In the genomic region with DNA sequence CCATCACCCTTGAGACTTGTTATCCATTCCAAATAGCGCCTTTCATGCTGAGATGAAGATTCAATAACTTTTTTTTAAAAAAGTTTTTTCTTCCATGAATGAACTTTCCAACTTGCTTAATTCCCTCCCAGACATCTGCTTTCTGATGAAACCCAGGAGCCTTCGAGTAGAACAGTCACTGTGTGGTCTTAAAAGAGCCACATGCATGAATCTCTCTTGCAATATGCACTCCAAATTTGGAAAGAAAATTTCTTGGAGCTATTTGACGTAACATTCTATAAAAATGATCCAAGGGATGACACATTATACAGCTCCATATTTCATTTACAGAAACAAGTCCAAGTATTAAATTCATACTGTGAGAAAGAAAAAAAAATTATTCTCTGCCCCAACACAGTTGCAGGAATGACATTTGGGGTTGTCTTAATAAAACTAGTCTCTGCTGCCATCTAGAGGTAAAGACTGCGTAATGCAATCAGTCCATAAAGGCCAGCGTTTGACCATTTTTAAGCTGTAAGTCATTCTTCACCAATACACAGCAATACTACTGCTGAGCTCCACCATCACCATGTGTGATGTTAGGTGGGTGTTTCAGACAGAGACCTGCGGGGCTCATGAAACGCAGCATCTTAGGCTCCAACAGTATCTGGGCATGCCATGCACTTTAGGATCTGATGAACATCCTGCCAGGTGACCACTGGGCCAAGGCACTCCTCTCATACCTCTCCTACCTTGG, we compare ENCODE assay signal across 9 mouse cellular contexts. TPM values are rescaled to one million over a fixed set of nuclear protein-coding genes. Genes with fewer than 3 reads are reported as not detected.
A peak's percentile ranks its signal among the peaks of the same experiment; 100 is the strongest.
DNase-seq lines count a peak whose midpoint lies in the region; ATAC-seq and TF ChIP-seq lines count a peak whose summit lies in the region.
"Had no signal": no experiment of that assay in that cellular context is flagged by ENCODE, and none has a peak within 500 bp of the region (broad histone marks: within the 10 kb centered on the region; RNA-seq: fewer than 3 reads in every experiment).

No protein-coding gene starts in this region.

- peak; percentile 89 for ATAC-seq in activated CD4-positive, CD25-positive, alpha-beta regulatory T cell, adult 4 months
- ATAC-seq in forebrain, embryonic 13.5 days, result peak; percentile 77
- ATAC-seq in midbrain, embryonic 14.5 days (ENCODE audit: low FRiP score, low TSS enrichment), result peak; percentile 46; the same call in 1 of the 2 replicates

- intact Hi-C loops in gastrocnemius, adult 2 months (cut with DNase I), result loop anchor here (5.0 kb wide), 1 partner anchor 351 kb away; no protein-coding TSS in a partner anchor
- intact Hi-C loops in gastrocnemius, postnatal 14 days (cut with DNase I; ENCODE audit: low total_unique reads), result loop anchor here (5.0 kb wide), 1 partner anchor 351 kb away; no protein-coding TSS in a partner anchor

- TF ChIP-seq CTCF in gastrocnemius, adult 2 months (IDR thresholded peaks at IDR 0.05), result peak; percentile 86

- no peaks in the 10 kb centered on the region for H3K9me3 ChIP-seq in forebrain, embryonic 13.5 days (replicated peaks)
- no peaks in the 10 kb centered on the region for H3K9me3 ChIP-seq in midbrain, embryonic 14.5 days (ENCODE audit: control insufficient read depth, low read length)
- H3K9me3 ChIP-seq: limb, embryonic 12.5 days had no signal

- DNase-seq in gastrocnemius, adult 2 months, result no peak
- DNase-seq in gastrocnemius, postnatal 14 days, result no peak
- peak; percentile 90 for DNase-seq in 3T3-L1 (ENCODE audit: low read depth, low spot score)
- peak; percentile 62 for DNase-seq in kidney, postnatal 14 days
- DNase-seq in midbrain, embryonic 14.5 days, result peak; percentile 89
- DNase-seq in testis, postnatal 14 days (ENCODE audit: low spot score), result no peak

- WGBS in forebrain, embryonic 13.5 days, result 44% methylated on average over 7 of the region's 7 CpGs
- WGBS in midbrain, embryonic 14.5 days, result 44% methylated on average over 7 of the region's 7 CpGs

- no peak overlapping the region for H3K9ac ChIP-seq in forebrain, embryonic 13.5 days
- no peak overlapping the region for H3K9ac ChIP-seq in midbrain, embryonic 14.5 days (replicated peaks; ENCODE audit: low read length)
- H3K9ac ChIP-seq: limb, embryonic 12.5 days had no signal

- no peak overlapping the region for H3K4me3 ChIP-seq in gastrocnemius, adult 2 months
- H3K4me3 ChIP-seq in forebrain, embryonic 13.5 days, result no peak overlapping the region
- H3K4me3 ChIP-seq in midbrain, embryonic 14.5 days (replicated peaks; ENCODE audit: low read depth, low read length), result no peak overlapping the region
- H3K4me3 ChIP-seq: limb, embryonic 12.5 days had no signal

- no peaks in the 10 kb centered on the region for H3K4me1 ChIP-seq in forebrain, embryonic 13.5 days
- no peaks in the 10 kb centered on the region for H3K4me1 ChIP-seq in midbrain, embryonic 14.5 days (ENCODE audit: control insufficient read depth, insufficient read depth, low read length)
- H3K4me1 ChIP-seq: limb, embryonic 12.5 days had no signal

- no peak overlapping the region for H3K4me2 ChIP-seq in forebrain, embryonic 13.5 days
- no peak overlapping the region for H3K4me2 ChIP-seq in midbrain, embryonic 14.5 days (ENCODE audit: low read length)
- H3K4me2 ChIP-seq: limb, embryonic 12.5 days had no signal

- peak overlapping the region; percentile 13; the same call in 1 of the 2 replicates for H3K27ac ChIP-seq in gastrocnemius, adult 2 months
- no peak overlapping the region for H3K27ac ChIP-seq in forebrain, embryonic 13.5 days
- no peak overlapping the region for H3K27ac ChIP-seq in midbrain, embryonic 14.5 days (replicated peaks; ENCODE audit: low read depth, low read length)
- H3K27ac ChIP-seq: limb, embryonic 12.5 days had no signal

- H3K36me3 ChIP-seq in forebrain, embryonic 13.5 days (ENCODE audit: poor library complexity, severe bottlenecking), result no peaks in the 10 kb centered on the region
- H3K36me3 ChIP-seq in midbrain, embryonic 14.5 days (ENCODE audit: control insufficient read depth, insufficient read depth, low read length), result no peaks in the 10 kb centered on the region
- H3K36me3 ChIP-seq: limb, embryonic 12.5 days had no signal

- H3K27me3 ChIP-seq in forebrain, embryonic 13.5 days, result no peaks in the 10 kb centered on the region
- H3K27me3 ChIP-seq in midbrain, embryonic 14.5 days (ENCODE audit: control insufficient read depth, insufficient read depth, low read length), result no peaks in the 10 kb centered on the region
- H3K27me3 ChIP-seq: limb, embryonic 12.5 days had no signal

RNA-seq across cellular contexts. Expression of a gene that starts 13.1 kb away (rescaled TPM):
- total RNA-seq in gastrocnemius, adult 2 months (2021), result 10 to 100 TPM; 33.0 to 44.0 TPM
- 10 to 100 TPM; 19.3 to 21.9 TPM for total RNA-seq in gastrocnemius, postnatal 14 days (2021)
- polyA plus RNA-seq in activated CD4-positive, CD25-positive, alpha-beta regulatory T cell, adult 4 months (2017; shearing (Covaris generic)), result 10 to 100 TPM; 25.5 to 33.1 TPM
- polyA plus RNA-seq in forebrain, embryonic 13.5 days (2015; fragmentation: Nextera tagmentation; extraction: Ambion mirVana), result 43.9 and 45.2 TPM in 2 replicates
- 36.1 and 38.2 TPM in 2 replicates for polyA plus RNA-seq in midbrain, embryonic 14.5 days (2014; fragmentation: Nextera tagmentation; extraction: Ambion mirVana)

Comparison
In these comparisons a context has a peak if more than half of its experiments do, and no peak if none do; other contexts are left out.
1. DNase-seq: peak in 3T3-L1 (single experiment), kidney, postnatal 14 days (single experiment) and midbrain, embryonic 14.5 days (single experiment); none in gastrocnemius, adult 2 months (single experiment), gastrocnemius, postnatal 14 days (single experiment) and testis, postnatal 14 days (single experiment).
2. Peak in every context shown above with its lines, with median percentiles within 50 percentile points of each other: ATAC-seq.